Mouse (Mus musculus) midbrain, embryonic 12.5 days (tissue): ENCODE data around the gene Hinfp. TPM values are rescaled to one million over a fixed set of nuclear protein-coding genes. Genes with fewer than 3 reads are reported as not detected.
"Not testable (repeated sequence)": the region's sequence is repeated elsewhere in the genome, so short reads cannot be mapped to it uniquely, and the experiment has no call there.

Experiments used
- ATAC-seq: fragments of 200-750 bp; cut with Nextera tagmentation; 2 replicates; pipeline ENCODE4 v1.8.0; 2017; ENCODE audit warnings: low read depth, moderate TSS enrichment, moderate library complexity; ENCODE audit not compliant: low FRiP score
- H3K27ac ChIP-seq: fragments of 300-500 bp; sonication (generic); replicated peaks from 2 replicates; pipeline ENCODE4 v1.5.1; 2016; ENCODE audit warnings: mild to moderate bottlenecking
- H3K27me3 ChIP-seq: fragments of 300-500 bp; sonication (generic); 2 replicates; pipeline ENCODE4 v1.6.1; 2016; ENCODE audit warnings: mild to moderate bottlenecking
- H3K36me3 ChIP-seq: fragments of 300-500 bp; sonication (generic); 2 replicates; pipeline ENCODE4 v1.6.1; 2016
- H3K4me1 ChIP-seq: fragments of 300-500 bp; sonication (generic); 2 replicates; pipeline ENCODE4 v1.6.1; 2016
- H3K4me2 ChIP-seq: fragments of 300-500 bp; sonication (generic); replicated peaks from 2 replicates; pipeline ENCODE4 v1.6.1; 2016; ENCODE audit warnings: mild to moderate bottlenecking, moderate library complexity
- H3K4me3 ChIP-seq: fragments of 300-500 bp; sonication (generic); 2 replicates; pipeline ENCODE4 v1.5.1; 2016; ENCODE audit warnings: mild to moderate bottlenecking
- H3K9ac ChIP-seq: fragments of 300-500 bp; sonication (generic); replicated peaks from 2 replicates; pipeline ENCODE4 v1.6.1; 2016; ENCODE audit warnings: mild to moderate bottlenecking, moderate library complexity
- H3K9me3 ChIP-seq: fragments of 300-500 bp; sonication (generic); 2 replicates; pipeline ENCODE4 v1.6.1; 2016; ENCODE audit warnings: mild to moderate bottlenecking
- WGBS: fragments of 180-500 bp; shearing (Covaris S2); methylation state at CpG from one replicate; pipeline ENCODE4 v1.1.7; 2016; 5-methylcytosine and 5-hydroxymethylcytosine counted together
- polyA plus RNA-seq: library from polyadenylated mRNA; unstranded; fragments of >200 nt; fragmentation: Nextera tagmentation; extraction: Ambion mirVana; gene quantifications from 2 replicates; pipeline ENCODE4 v1.2.1, GENCODE M21; 2016

The Hinfp gene
- polyA plus RNA-seq, 1 experiment from 2014 or later: 38.5 TPM

DNA sequence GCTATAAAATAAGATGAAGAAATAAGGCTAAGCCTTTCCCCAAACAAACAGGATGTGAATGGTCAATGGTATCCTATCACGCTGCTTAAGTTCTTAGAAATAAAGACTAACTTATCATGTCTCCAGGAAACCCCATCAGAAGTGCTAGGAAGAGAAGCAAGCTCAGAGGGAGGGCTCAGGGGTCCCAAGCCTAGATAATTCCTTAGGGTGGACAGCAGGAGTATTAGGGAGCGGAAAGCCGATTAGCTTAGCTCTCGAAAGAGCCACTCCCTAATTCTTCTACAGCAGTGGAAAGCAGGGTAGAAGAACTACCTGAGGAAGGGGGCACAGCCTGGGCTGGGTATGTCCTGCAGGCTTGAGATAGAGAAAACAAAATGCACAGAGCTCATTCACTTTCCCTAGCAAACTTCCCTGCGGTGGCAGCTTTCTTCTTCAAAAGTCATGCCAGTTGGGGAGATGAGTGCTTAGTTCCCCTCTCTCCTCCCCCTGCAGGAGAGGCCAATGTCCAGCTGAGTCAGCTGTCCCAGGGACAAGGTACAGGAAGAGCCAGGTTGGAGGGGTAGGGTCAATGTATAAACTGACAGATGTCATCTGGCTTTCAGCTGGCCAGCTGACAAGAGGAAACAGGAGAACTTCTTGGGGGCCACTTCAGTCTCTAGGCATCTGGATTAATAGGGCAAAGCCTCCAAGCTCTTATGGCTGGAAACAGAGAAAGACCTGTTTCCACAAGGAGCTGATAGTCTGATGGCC is 12.8 kb upstream of the Hinfp start:
- peak overlapping the region; percentile 92 for H3K4me2 ChIP-seq
- 27% methylated on average over 5 of the region's 5 CpGs for WGBS
- peak overlapping the region; percentile 95 for H3K4me3 ChIP-seq
- H3K9me3 ChIP-seq: no peaks in the 10 kb centered on the region
- H3K27ac ChIP-seq: no peak overlapping the region
- no peaks in the 10 kb centered on the region; the same call in none of the 2 replicates for H3K27me3 ChIP-seq
- no peak for ATAC-seq
- H3K36me3 ChIP-seq: peaks cover 36% of the 10 kb centered on the region
- H3K9ac ChIP-seq: peak overlapping the region; percentile 91
- H3K4me1 ChIP-seq: peaks cover 31% of the 10 kb centered on the region

GRCm38 (mm10) chr9:44317452-44317851 is 12.0 kb upstream of the Hinfp start:
- WGBS: 69% methylated on average over 4 of the region's 4 CpGs
- Histone ChIP-seq H3K27ac (no peak overlapping the region), H3K27me3 (no peaks in the 10 kb centered on the region; the same call in none of the 2 replicates), H3K9me3 (no peaks in the 10 kb centered on the region), H3K4me1 (peaks cover 31% of the 10 kb centered on the region), H3K9ac (no peak overlapping the region), H3K4me2 (peak overlapping the region; percentile 92), H3K36me3 (peaks cover 43% of the 10 kb centered on the region), H3K4me3 (no peak overlapping the region)
- no peak for ATAC-seq

DNA sequence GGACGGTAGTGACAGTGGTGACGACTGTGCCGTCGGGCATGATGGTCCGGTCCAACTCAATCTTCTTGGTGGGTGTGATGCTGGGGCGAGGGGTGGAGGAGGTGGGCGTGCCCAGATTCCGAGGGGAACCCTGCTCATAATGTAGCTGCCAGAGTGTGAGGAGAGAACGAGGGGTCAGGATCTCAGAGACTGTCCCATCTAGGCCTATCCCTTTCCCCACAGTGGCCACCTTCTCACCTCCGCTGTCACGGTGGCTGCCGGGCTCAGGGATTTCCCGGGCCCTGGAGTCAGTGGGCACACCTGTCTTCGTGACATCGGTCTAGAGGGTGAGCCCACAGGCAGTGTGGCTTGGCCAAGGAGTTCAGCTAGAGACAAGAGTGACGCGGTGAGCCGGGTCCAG is 9.4 kb upstream of the Hinfp start:
- H3K4me2 ChIP-seq: no peak overlapping the region

GRCm38 (mm10) chr9:44314257-44314547 is 8.7 kb upstream of the Hinfp start:
- Histone ChIP-seq H3K36me3 (peaks cover 43% of the 10 kb centered on the region), H3K27ac (no peak overlapping the region), H3K4me1 (peaks cover 33% of the 10 kb centered on the region), H3K27me3 (no peaks in the 10 kb centered on the region; the same call in none of the 2 replicates), H3K9ac (no peak overlapping the region), H3K9me3 (no peaks in the 10 kb centered on the region), H3K4me2 (no peak overlapping the region), H3K4me3 (no peak overlapping the region)
- 61% methylated on average over 4 of the region's 4 CpGs for WGBS
- ATAC-seq: no peak

More for the DNA sequence above, 9.4 kb upstream of the Hinfp start:
- no peaks in the 10 kb centered on the region; the same call in none of the 2 replicates for H3K27me3 ChIP-seq
- no peak for ATAC-seq
- H3K9me3 ChIP-seq: no peaks in the 10 kb centered on the region
- no peak overlapping the region for H3K9ac ChIP-seq
- peaks cover 43% of the 10 kb centered on the region for H3K36me3 ChIP-seq
- no peak overlapping the region for H3K4me3 ChIP-seq
- no peak overlapping the region for H3K27ac ChIP-seq
- H3K4me1 ChIP-seq: peaks cover 37% of the 10 kb centered on the region
- 92% methylated on average over 18 of the region's 18 CpGs for WGBS

- 73% methylated on average over 19 of the region's 19 CpGs for WGBS
- peaks cover 28% of the 10 kb centered on the region for H3K4me1 ChIP-seq
- H3K27ac ChIP-seq: no peak overlapping the region
- H3K27me3 ChIP-seq: no peaks in the 10 kb centered on the region; the same call in none of the 2 replicates
- H3K4me2 ChIP-seq: no peak overlapping the region
- no peaks in the 10 kb centered on the region for H3K9me3 ChIP-seq
- H3K9ac ChIP-seq: no peak overlapping the region
- no peak overlapping the region for H3K4me3 ChIP-seq
- no peak for ATAC-seq
- H3K36me3 ChIP-seq: peaks cover 43% of the 10 kb centered on the region
These were observed 8.2 kb upstream of the Hinfp start for GRCm38 (mm10) chr9:44313476-44314256.

GRCm38 (mm10) chr9:44311136-44312134 is 6.0 kb upstream of the Hinfp start:
- Histone ChIP-seq H3K27ac (peak overlapping the region; percentile 20; the same call in 1 of the 2 replicates), H3K4me1 (peaks cover 12% of the 10 kb centered on the region), H3K27me3 (no peaks in the 10 kb centered on the region; the same call in none of the 2 replicates), H3K4me3 (no peak overlapping the region), H3K36me3 (peaks cover 38% of the 10 kb centered on the region), H3K9ac (no peak overlapping the region), H3K9me3 (no peaks in the 10 kb centered on the region), H3K4me2 (peak overlapping the region; percentile 5; the same call in 1 of the 2 replicates)
- ATAC-seq: no peak
- WGBS: 3% methylated on average over 27 of the region's 27 CpGs

DNA sequence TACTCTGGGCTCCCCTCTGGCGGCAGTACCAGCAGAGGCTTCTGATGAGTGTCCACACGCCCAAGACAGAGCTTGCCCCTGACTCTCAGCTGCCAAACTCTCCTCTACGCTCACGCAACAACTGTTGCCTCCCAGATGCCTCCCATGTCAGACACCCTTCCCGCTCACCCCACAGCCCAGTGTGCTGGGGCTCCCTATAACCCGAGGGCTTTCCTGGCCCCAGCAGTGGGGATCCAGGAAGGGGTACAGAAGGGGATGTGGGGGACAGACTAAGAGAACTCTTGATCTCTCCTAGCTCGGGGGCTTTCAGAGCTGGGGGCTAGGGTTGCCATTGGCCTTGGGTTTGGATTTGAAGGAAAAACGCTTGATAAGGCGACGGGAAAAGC is 5.3 kb upstream of the Hinfp start:
- Histone ChIP-seq H3K27me3 (no peaks in the 10 kb centered on the region; the same call in none of the 2 replicates), H3K36me3 (peaks cover 32% of the 10 kb centered on the region), H3K4me3 (no peak overlapping the region), H3K9me3 (no peaks in the 10 kb centered on the region), H3K9ac (no peak overlapping the region), H3K4me1 (peaks cover 12% of the 10 kb centered on the region), H3K4me2 (no peak overlapping the region), H3K27ac (no peak overlapping the region)
- WGBS: 27% methylated on average over 10 of the region's 10 CpGs
- ATAC-seq: no peak

DNA sequence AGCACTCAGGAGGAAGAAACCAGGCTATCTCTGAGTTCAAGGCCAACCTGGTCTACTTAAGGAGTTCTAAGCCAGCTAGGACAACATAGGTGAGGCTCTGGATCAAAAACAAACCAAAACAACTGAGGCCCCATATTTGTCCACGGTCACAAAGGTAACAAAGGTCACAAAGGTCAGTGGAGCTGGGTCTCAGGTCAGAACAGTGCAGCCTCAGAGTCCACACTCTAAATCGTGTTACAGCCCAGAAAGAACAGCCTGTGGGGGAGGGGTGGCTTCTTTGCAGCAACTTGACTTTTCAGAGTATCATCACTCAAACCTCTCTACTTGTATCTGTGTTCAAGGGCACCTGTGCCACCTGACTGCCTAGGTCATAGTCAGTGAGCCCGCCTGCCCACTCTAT is 4.3 kb upstream of the Hinfp start:
- WGBS: 61% methylated on average over 3 of the region's 3 CpGs
- no peak overlapping the region for H3K4me3 ChIP-seq

DNA sequence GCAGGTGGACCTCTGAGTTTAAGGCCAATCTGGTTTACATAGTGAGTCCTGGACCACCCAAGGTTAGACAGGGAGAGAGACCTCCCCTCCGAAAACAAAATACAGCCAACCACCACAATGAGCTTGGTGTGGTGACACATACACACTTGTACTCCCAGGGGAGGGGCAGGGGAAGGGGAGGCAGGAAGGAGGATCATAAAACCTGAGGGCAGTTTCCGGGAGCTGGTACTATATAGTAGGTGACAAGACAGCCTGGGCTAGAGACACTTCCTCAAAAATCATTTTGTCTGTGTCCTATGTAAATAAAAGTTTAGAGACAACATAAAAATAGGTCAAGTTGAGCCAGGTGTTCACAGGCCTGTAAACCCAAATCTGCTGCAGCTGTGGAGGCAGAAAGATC is 1.8 kb upstream of the Hinfp start:
- WGBS: 83% methylated on average over 2 of the region's 2 CpGs
- no peaks in the 10 kb centered on the region for H3K27me3 ChIP-seq
- no peaks in the 10 kb centered on the region for H3K9me3 ChIP-seq
- H3K4me2 ChIP-seq: no peak overlapping the region
- no peak overlapping the region for H3K27ac ChIP-seq
- H3K4me3 ChIP-seq: no peak overlapping the region
- ATAC-seq: no peak
- H3K4me1 ChIP-seq: peaks cover 27% of the 10 kb centered on the region
- H3K36me3 ChIP-seq: peaks cover 6% of the 10 kb centered on the region
- no peak overlapping the region for H3K9ac ChIP-seq

More for the DNA sequence above, 4.3 kb upstream of the Hinfp start:
- no peak overlapping the region for H3K9ac ChIP-seq
- H3K4me1 ChIP-seq: peaks cover 15% of the 10 kb centered on the region
- no peak overlapping the region for H3K4me2 ChIP-seq
- no peak overlapping the region for H3K27ac ChIP-seq
- H3K27me3 ChIP-seq: no peaks in the 10 kb centered on the region; the same call in 1 of the 2 replicates
- ATAC-seq: no peak
- H3K36me3 ChIP-seq: peaks cover 22% of the 10 kb centered on the region
- H3K9me3 ChIP-seq: no peaks in the 10 kb centered on the region

DNA sequence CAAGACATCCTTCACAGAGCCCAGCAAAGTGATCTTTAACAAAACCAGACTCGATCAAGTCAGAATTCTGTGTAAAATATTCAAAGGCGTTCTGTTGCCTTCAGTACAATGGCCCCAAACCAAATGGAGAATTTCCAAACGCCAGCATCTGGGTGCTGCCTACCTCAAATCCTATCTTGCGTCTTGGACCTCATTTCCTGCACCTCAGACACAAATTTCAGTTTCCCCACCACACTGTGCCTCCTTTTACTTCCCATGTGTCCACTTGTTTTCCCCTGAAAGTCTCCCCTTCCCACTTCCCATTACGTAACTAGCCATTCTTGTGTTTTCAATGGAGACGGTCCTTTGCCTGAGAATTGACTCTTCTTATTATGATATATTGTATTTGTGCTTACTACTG is 1.1 kb upstream of the Hinfp start:
- Histone ChIP-seq H3K9ac (no peak overlapping the region), H3K27ac (no peak overlapping the region), H3K4me2 (no peak overlapping the region), H3K4me1 (peaks cover 21% of the 10 kb centered on the region), H3K36me3 (peaks cover 13% of the 10 kb centered on the region), H3K9me3 (no peaks in the 10 kb centered on the region), H3K4me3 (no peak overlapping the region), H3K27me3 (no peaks in the 10 kb centered on the region)
- no peak for ATAC-seq
- WGBS: 89% methylated on average over 6 of the region's 6 CpGs

DNA sequence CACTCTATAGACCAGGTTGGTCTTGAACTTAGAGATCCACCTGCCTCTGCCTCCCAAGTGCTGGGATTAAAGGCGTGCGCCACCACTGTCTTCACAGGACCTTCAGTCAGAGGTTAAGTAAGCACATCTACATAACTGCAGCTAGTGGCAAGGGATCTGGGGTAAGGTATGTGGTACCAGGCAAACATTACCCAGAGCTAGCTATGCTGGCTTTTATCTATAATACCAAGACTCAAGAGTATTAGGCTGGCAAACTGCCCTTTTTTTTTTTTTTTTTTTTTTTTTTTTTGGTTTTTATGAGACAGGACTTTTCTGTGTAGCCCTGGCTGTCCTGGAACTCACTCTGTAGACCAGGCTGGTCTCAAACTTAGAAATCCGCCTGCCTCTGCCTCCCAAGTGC is 5.5 kb downstream of the Hinfp start:
- Histone ChIP-seq H3K4me1 (peaks cover 15% of the 10 kb centered on the region), H3K36me3 (peaks cover 72% of the 10 kb centered on the region)
- H3K27ac ChIP-seq, H3K27me3 ChIP-seq, H3K9ac ChIP-seq, H3K9me3 ChIP-seq, H3K4me2 ChIP-seq, H3K4me3 ChIP-seq, ATAC-seq: not testable (repeated sequence)
- 94% methylated on average over 3 of the region's 3 CpGs for WGBS
